19 mouse cellular contexts compared by ENCODE assay signal in genomic region chr1:82129700-82130275, GRCm38 (mm10).
DNase-seq lines count a peak whose midpoint lies in the region; ATAC-seq and TF ChIP-seq lines count a peak whose summit lies in the region.
"Had no signal": no experiment of that assay in that cellular context is flagged by ENCODE, and none has a peak within 500 bp of the region (broad histone marks: within the 10 kb centered on the region; RNA-seq: fewer than 3 reads in every experiment).

No protein-coding gene starts in this region.

- peak; percentile 51 for DNase-seq in gastrocnemius, adult 2 months
- DNase-seq in gastrocnemius, postnatal 10 days, result no peak
- DNase-seq in lung, embryonic 14.5 days, result peak; percentile 48
- DNase-seq in lung, adult 2 months, result no peak
- DNase-seq in embryonic facial prominence, embryonic 14.5 days (ENCODE audit: low spot score), result peak; percentile 90
- peak; percentile 76 for DNase-seq in limb, embryonic 14.5 days (ENCODE audit: low spot score)
- no peak for DNase-seq in cerebellum, adult 11 months
- DNase-seq: adrenal gland, postnatal 10 days; B cell, adult 2 months; cerebellum, adult 18-20 months; right cerebral cortex, adult 18-20 months; thymus, postnatal 25 days had no signal

- H3K4me2 ChIP-seq in lung, embryonic 14.5 days, result no peak overlapping the region
- no peak overlapping the region for H3K4me2 ChIP-seq in embryonic facial prominence, embryonic 14.5 days (ENCODE audit: low read depth, low read length)
- H3K4me2 ChIP-seq in limb, embryonic 14.5 days (replicated peaks; ENCODE audit: low read depth, low read length, severe bottlenecking), result no peak overlapping the region
- H3K4me2 ChIP-seq: heart, embryonic 12.5 days; kidney, embryonic 15.5 days; liver, embryonic 12.5 days; stomach, embryonic 15.5 days had no signal

- no peak for TF ChIP-seq CTCF in gastrocnemius, adult 2 months (IDR thresholded peaks at IDR 0.05)
- TF ChIP-seq CTCF in lung, embryonic 14.5 days (IDR thresholded peaks at IDR 0.05; ENCODE audit: low read depth), result no peak
- no peak for TF ChIP-seq CTCF in lung, adult 2 months (IDR thresholded peaks at IDR 0.05; ENCODE audit: insufficient read depth, low read length)

- no peaks in the 10 kb centered on the region for H3K27me3 ChIP-seq in lung, embryonic 14.5 days (ENCODE audit: insufficient read depth, low read length)
- 0 out of 2 replicates have a peak, but pooled peaks cover 2% of the 10 kb centered on the region for H3K27me3 ChIP-seq in embryonic facial prominence, embryonic 14.5 days (replicated peaks; ENCODE audit: control insufficient read depth, insufficient read depth, low read length)
- H3K27me3 ChIP-seq in limb, embryonic 14.5 days (ENCODE audit: control insufficient read depth, insufficient read depth, low read length), result no peaks in the 10 kb centered on the region
- H3K27me3 ChIP-seq: liver, embryonic 12.5 days; megakaryocyte, embryonic 14.5 days; stomach, embryonic 15.5 days had no signal

- H3K9ac ChIP-seq in lung, embryonic 14.5 days, result no peak overlapping the region
- no peak overlapping the region for H3K9ac ChIP-seq in embryonic facial prominence, embryonic 14.5 days (ENCODE audit: low read depth, low read length)
- no peak overlapping the region for H3K9ac ChIP-seq in limb, embryonic 14.5 days (ENCODE audit: low read depth, low read length, severe bottlenecking)
- H3K9ac ChIP-seq: heart, embryonic 12.5 days; kidney, embryonic 15.5 days; liver, embryonic 12.5 days; stomach, embryonic 15.5 days had no signal

- TF ChIP-seq POLR2A in lung, adult 2 months (IDR thresholded peaks at IDR 0.05; ENCODE audit: borderline replicate concordance, extremely low read depth, low read depth, low read length), result no peak
- TF ChIP-seq POLR2A in limb, embryonic 14.5 days (IDR thresholded peaks at IDR 0.05; ENCODE audit: borderline replicate concordance, extremely low read depth, insufficient read depth, insufficient read length), result no peak

- peak overlapping the region; percentile 86 for H3K27ac ChIP-seq in gastrocnemius, adult 2 months
- no peak overlapping the region for H3K27ac ChIP-seq in lung, embryonic 14.5 days (ENCODE audit: low read depth)
- no peak overlapping the region; the same call in 1 of the 2 replicates for H3K27ac ChIP-seq in embryonic facial prominence, embryonic 14.5 days (replicated peaks; ENCODE audit: low read depth, low read length)
- H3K27ac ChIP-seq in limb, embryonic 14.5 days (replicated peaks; ENCODE audit: low read depth, low read length), result no peak overlapping the region
- H3K27ac ChIP-seq: kidney, embryonic 15.5 days; liver, embryonic 12.5 days; stomach, embryonic 15.5 days had no signal

- no peaks in the 10 kb centered on the region for H3K36me3 ChIP-seq in lung, embryonic 14.5 days (ENCODE audit: insufficient read depth)
- no peaks in the 10 kb centered on the region for H3K36me3 ChIP-seq in embryonic facial prominence, embryonic 14.5 days (ENCODE audit: control insufficient read depth, insufficient read depth, low read length)
- no peaks in the 10 kb centered on the region for H3K36me3 ChIP-seq in limb, embryonic 14.5 days (ENCODE audit: control insufficient read depth, insufficient read depth, low read length)
- H3K36me3 ChIP-seq: heart, embryonic 12.5 days; kidney, embryonic 15.5 days; liver, embryonic 12.5 days; stomach, embryonic 15.5 days had no signal

- intact Hi-C loops in gastrocnemius, adult 2 months (cut with DNase I), result loop anchor here (5.0 to 10.0 kb wide), 3 partner anchors 73 to 225 kb away; no protein-coding TSS in a partner anchor

- no peaks in the 10 kb centered on the region for H3K4me1 ChIP-seq in lung, embryonic 14.5 days (ENCODE audit: insufficient read depth)
- no peaks in the 10 kb centered on the region for H3K4me1 ChIP-seq in lung, adult 2 months (ENCODE audit: control insufficient read depth, insufficient read depth, low read length)
- H3K4me1 ChIP-seq in embryonic facial prominence, embryonic 14.5 days (ENCODE audit: control insufficient read depth, insufficient read depth, low read length), result peaks cover 17% of the 10 kb centered on the region
- H3K4me1 ChIP-seq in limb, embryonic 14.5 days (ENCODE audit: control insufficient read depth, insufficient read depth, low read length), result peaks cover 9% of the 10 kb centered on the region; the same call in 1 of the 2 replicates
- H3K4me1 ChIP-seq: kidney, embryonic 15.5 days; liver, embryonic 12.5 days; megakaryocyte, embryonic 14.5 days; stomach, embryonic 15.5 days had no signal

- H3K4me3 ChIP-seq in gastrocnemius, adult 2 months, result peak overlapping the region; percentile 31; the same call in 1 of the 2 replicates
- H3K4me3 ChIP-seq in lung, embryonic 14.5 days (ENCODE audit: low read depth, low read length), result no peak overlapping the region
- H3K4me3 ChIP-seq in lung, adult 2 months (replicated peaks; ENCODE audit: extremely low read depth, low read depth, low read length), result no peak overlapping the region
- no peak overlapping the region for H3K4me3 ChIP-seq in embryonic facial prominence, embryonic 14.5 days (ENCODE audit: low read depth, low read length)
- H3K4me3 ChIP-seq in limb, embryonic 14.5 days (replicated peaks; ENCODE audit: low read length), result no peak overlapping the region
- H3K4me3 ChIP-seq: heart, embryonic 12.5 days; kidney, embryonic 15.5 days; liver, embryonic 12.5 days; megakaryocyte, embryonic 14.5 days; stomach, embryonic 15.5 days had no signal

- H3K9me3 ChIP-seq in lung, embryonic 14.5 days (ENCODE audit: low read depth, low read length), result no peaks in the 10 kb centered on the region
- no peaks in the 10 kb centered on the region for H3K9me3 ChIP-seq in embryonic facial prominence, embryonic 14.5 days (ENCODE audit: control insufficient read depth, low read length)
- no peaks in the 10 kb centered on the region for H3K9me3 ChIP-seq in limb, embryonic 14.5 days (ENCODE audit: control insufficient read depth, low read length)
- H3K9me3 ChIP-seq: heart, embryonic 12.5 days; kidney, embryonic 15.5 days; liver, embryonic 12.5 days; megakaryocyte, embryonic 14.5 days; stomach, embryonic 15.5 days had no signal

- WGBS in lung, embryonic 14.5 days, result 31% methylated on average over 5 of the region's 5 CpGs
- 46% methylated on average over 5 of the region's 5 CpGs for WGBS in lung, adult 2 months
- 13% methylated on average over 5 of the region's 5 CpGs for WGBS in embryonic facial prominence, embryonic 14.5 days
- 21% methylated on average over 5 of the region's 5 CpGs for WGBS in limb, embryonic 14.5 days

- ATAC-seq in lung, embryonic 14.5 days (ENCODE audit: insufficient read depth), result no peak
- peak; percentile 89 for ATAC-seq in embryonic facial prominence, embryonic 14.5 days (ENCODE audit: low read depth)
- ATAC-seq in limb, embryonic 14.5 days (ENCODE audit: low FRiP score, low read depth), result peak; percentile 78
- ATAC-seq in megakaryocyte, adult 5-6 weeks (ENCODE audit: poor library complexity, severe bottlenecking), result no peak
- ATAC-seq: forebrain, embryonic 16.5 days; liver, embryonic 12.5 days had no signal

Comparison
In these comparisons a context has a peak if more than half of its experiments do, and no peak if none do; other contexts are left out.
1. DNase-seq: peak in gastrocnemius, adult 2 months (single experiment), lung, embryonic 14.5 days (single experiment), embryonic facial prominence, embryonic 14.5 days (single experiment) and limb, embryonic 14.5 days (single experiment); none in gastrocnemius, postnatal 10 days (single experiment), lung, adult 2 months (single experiment) and cerebellum, adult 11 months (single experiment).
2. ATAC-seq: peak in embryonic facial prominence, embryonic 14.5 days (single experiment) and limb, embryonic 14.5 days (single experiment); none in lung, embryonic 14.5 days (single experiment) and megakaryocyte, adult 5-6 weeks (single experiment).